Mouse (Mus musculus) CD4-positive, CD25-positive, alpha-beta regulatory T cell, adult 2 months (primary cell): Measurements from ENCODE around the gene Tex12.

Experiments used
- DNase-seq: peaks from one replicate; pipeline ENCODE4 v3.0.0-alpha.2; 2012; ENCODE audit warnings: low read depth, low spot score

The Tex12 gene

DNA sequence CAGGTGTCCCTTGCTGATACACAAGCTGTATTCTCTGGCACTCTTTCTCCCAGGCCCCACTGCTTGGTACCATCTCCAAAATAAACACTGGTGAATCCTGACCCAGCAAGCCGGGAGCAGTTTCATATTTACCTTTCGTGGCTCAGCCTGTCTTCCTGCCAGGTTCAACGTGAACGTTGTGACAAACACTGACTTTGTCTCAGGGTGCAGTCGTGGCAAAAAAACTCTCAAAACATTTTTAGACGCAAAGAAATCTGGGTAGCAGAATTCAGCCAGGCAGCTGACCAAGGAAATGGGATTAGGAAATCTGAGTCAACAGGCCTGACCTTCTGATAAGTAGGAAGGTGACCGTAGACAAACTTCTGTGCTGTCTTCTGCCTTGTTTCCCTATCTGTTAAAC, 53.6 kb downstream of the Tex12 start:
- DNase-seq = no peak
